Mouse (Mus musculus) left cerebral cortex, postnatal 36 days (tissue): ENCODE results near the gene Mad1l1. TPM values are rescaled to one million over a fixed set of nuclear protein-coding genes. Genes with fewer than 3 reads are reported as not detected.

ENCODE experiments used
- DNase-seq, 2 experiments: peaks; one replicate each; pipeline ENCODE4 v3.0.0; 2021 to 2022; ENCODE audit warnings: low spot score in 2 of 2, mixed read lengths in 1 of 2
- intact Hi-C: fragments of 180-260 bp; cut with DNase I; formaldehyde crosslinking; loops from one replicate; pipeline ENCODE4 v1.15.1; 2025
- total RNA-seq, 2 experiments: library from RNA; stranded (reverse); gene quantifications; 2 replicates each; pipeline ENCODE4 v1.2.3; 2021

The Mad1l1 gene
- total RNA-seq, 2 experiments from 2014 or later = 16.7 to 19.5 TPM

GRCm38 (mm10) chr5:140117968-140118367 is 203.4 kb downstream of the Mad1l1 start:
- intact Hi-C loops = no loop called here
- no peak for DNase-seq

- DNase-seq = peak in 1 of 2 experiments; percentile 35
- intact Hi-C loops = no loop called here
These were observed 205.7 kb downstream of the Mad1l1 start for GRCm38 (mm10) chr5:140115434-140116271.

GRCm38 (mm10) chr5:140114512-140115060 is 206.8 kb downstream of the Mad1l1 start:
- intact Hi-C loops = no loop called here
- DNase-seq = no peak

GRCm38 (mm10) chr5:140113281-140113680 is 208.1 kb downstream of the Mad1l1 start:
- intact Hi-C loops = no loop called here
- DNase-seq = no peak

- no peak for DNase-seq
- intact Hi-C loops = no loop called here
These were observed 211.3 kb downstream of the Mad1l1 start for GRCm38 (mm10) chr5:140110024-140110423.

GRCm38 (mm10) chr5:140107907-140108306 is 213.4 kb downstream of the Mad1l1 start:
- DNase-seq = no peak
- intact Hi-C loops = no loop called here

- intact Hi-C loops = no loop called here
These were observed 215.3 kb downstream of the Mad1l1 start for GRCm38 (mm10) chr5:140106051-140106450.

GRCm38 (mm10) chr5:140104891-140105290 is 216.5 kb downstream of the Mad1l1 start:
- DNase-seq = no peak
- intact Hi-C loops = no loop called here

More at GRCm38 (mm10) chr5:140106051-140106450, 215.3 kb downstream of the Mad1l1 start:
- DNase-seq = no peak

- no peak for DNase-seq
These were observed 218.6 kb downstream of the Mad1l1 start for GRCm38 (mm10) chr5:140102731-140103130.

GRCm38 (mm10) chr5:140101409-140102009 is 219.8 kb downstream of the Mad1l1 start:
- intact Hi-C loops = no loop called here
- DNase-seq = peak; percentile 51 to 65

More at GRCm38 (mm10) chr5:140102731-140103130, 218.6 kb downstream of the Mad1l1 start:
- intact Hi-C loops = no loop called here

- no peak for DNase-seq
- intact Hi-C loops = loop anchor here (5.0 kb wide), 1 partner anchor 41 kb away; no protein-coding TSS in a partner anchor
These were observed 222.6 kb downstream of the Mad1l1 start for GRCm38 (mm10) chr5:140098711-140099110.

GRCm38 (mm10) chr5:140095203-140095602 is 226.1 kb downstream of the Mad1l1 start:
- peak; percentile 35 to 45 for DNase-seq
- intact Hi-C loops = loop anchor here (5.0 kb wide), 1 partner anchor 38 kb away; no protein-coding TSS in a partner anchor

- no peak for DNase-seq
- intact Hi-C loops = no loop called here
These were observed 227.9 kb downstream of the Mad1l1 start for GRCm38 (mm10) chr5:140093489-140093888.

- DNase-seq = peak; percentile 82 to 84
- intact Hi-C loops = no loop called here
These were observed 229.8 kb downstream of the Mad1l1 start for GRCm38 (mm10) chr5:140091601-140092000.

GRCm38 (mm10) chr5:140089263-140089662 is 232.1 kb downstream of the Mad1l1 start:
- DNase-seq = no peak
- intact Hi-C loops = no loop called here

GRCm38 (mm10) chr5:140087242-140087641 is 234.1 kb downstream of the Mad1l1 start:
- intact Hi-C loops = no loop called here

GRCm38 (mm10) chr5:140084341-140084740 is 237.0 kb downstream of the Mad1l1 start:
- DNase-seq = no peak
- intact Hi-C loops = no loop called here

More at GRCm38 (mm10) chr5:140087242-140087641, 234.1 kb downstream of the Mad1l1 start:
- no peak for DNase-seq

- intact Hi-C loops = no loop called here
- no peak for DNase-seq
These were observed 237.4 kb downstream of the Mad1l1 start for GRCm38 (mm10) chr5:140083911-140084310.

GRCm38 (mm10) chr5:140082204-140082812 is 239.0 kb downstream of the Mad1l1 start:
- intact Hi-C loops = no loop called here
- DNase-seq = peak; percentile 15 to 22

- DNase-seq = no peak
- intact Hi-C loops = no loop called here
These were observed 240.3 kb downstream of the Mad1l1 start for GRCm38 (mm10) chr5:140081084-140081483.
